Mouse (Mus musculus): Measurements from ENCODE around the gene Ppp1r13b.

DNA sequence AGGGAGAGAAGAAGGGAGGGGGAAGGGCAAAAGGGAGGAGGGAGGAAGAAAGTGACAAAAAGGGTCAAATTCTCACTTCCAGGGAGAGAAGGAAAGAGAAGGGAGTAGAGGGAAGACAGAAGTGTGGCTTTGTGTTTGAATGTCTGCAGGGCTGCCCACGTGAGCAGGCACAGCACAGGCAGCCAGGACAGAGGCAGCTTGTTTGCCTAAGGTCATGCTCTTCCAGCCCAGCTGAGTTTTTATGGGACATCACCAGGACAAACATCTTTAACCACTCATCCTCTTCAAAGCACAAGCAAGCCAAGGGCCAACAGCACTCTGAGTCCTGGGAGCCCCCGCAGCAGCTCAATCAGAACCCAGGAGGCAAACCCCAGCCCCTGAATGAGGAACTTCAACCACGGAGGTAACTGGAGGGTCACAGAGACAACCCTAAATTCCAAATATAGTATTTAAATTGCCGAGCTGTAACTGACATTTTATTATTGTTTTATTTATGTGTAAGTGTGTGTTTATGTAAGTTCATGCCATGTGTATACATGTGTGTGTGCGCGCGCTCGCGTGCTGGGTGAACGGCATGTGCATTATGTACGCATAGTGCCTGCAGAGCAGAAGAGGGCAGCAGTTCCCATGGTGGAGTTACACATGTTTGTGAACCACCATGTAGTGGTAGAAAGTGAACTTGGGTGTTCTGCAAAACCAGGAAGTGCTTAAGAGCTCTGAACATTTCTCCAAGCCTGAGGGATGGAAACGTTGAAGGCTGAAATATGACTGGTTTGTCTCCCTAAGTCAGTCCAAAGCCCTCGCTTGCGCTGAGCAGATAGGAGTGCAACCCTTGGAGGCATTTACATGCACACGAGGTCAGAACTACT, 65.1 kb downstream of the Ppp1r13b start:
- TF ChIP-seq GATA1 (IDR thresholded peaks at IDR 0.05; ENCODE audit: low read length) = no peak
- no peak for TF ChIP-seq TAL1 (IDR thresholded peaks at IDR 0.05; ENCODE audit: low read length)
